Mouse (Mus musculus) heart, embryonic 12.5 days (tissue): ENCODE data around the gene Syn3. TPM values are rescaled to one million over a fixed set of nuclear protein-coding genes. Genes with fewer than 3 reads are reported as not detected.

Source experiments
- ATAC-seq: fragments of 200-750 bp; cut with Nextera tagmentation; 2 replicates; pipeline ENCODE4 v1.8.0; 2017; ENCODE audit warnings: moderate TSS enrichment, moderate library complexity; ENCODE audit not compliant: insufficient number of reproducible peaks, low FRiP score
- H3K27ac ChIP-seq: fragments of 300-500 bp; sonication (generic); 2 replicates; pipeline ENCODE4 v1.5.1; 2016; ENCODE audit warnings: mild to moderate bottlenecking, moderate library complexity; ENCODE audit not compliant: poor library complexity, severe bottlenecking
- H3K27me3 ChIP-seq: fragments of 300-500 bp; sonication (generic); replicated peaks from 2 replicates; pipeline ENCODE4 v1.6.1; 2016; ENCODE audit warnings: mild to moderate bottlenecking, moderate library complexity
- H3K36me3 ChIP-seq: fragments of 300-500 bp; sonication (generic); 2 replicates; pipeline ENCODE4 v1.6.1; 2016; ENCODE audit warnings: mild to moderate bottlenecking, moderate library complexity
- H3K4me1 ChIP-seq: fragments of 300-500 bp; sonication (generic); replicated peaks from 2 replicates; pipeline ENCODE4 v1.6.1; 2016; ENCODE audit warnings: mild to moderate bottlenecking
- H3K4me2 ChIP-seq: fragments of 300-500 bp; sonication (generic); 2 replicates; pipeline ENCODE4 v1.6.1; 2016; ENCODE audit warnings: mild to moderate bottlenecking, moderate library complexity
- H3K4me3 ChIP-seq: fragments of 300-500 bp; sonication (generic); 2 replicates; pipeline ENCODE4 v1.5.1; 2016; ENCODE audit warnings: mild to moderate bottlenecking
- H3K9ac ChIP-seq: fragments of 300-500 bp; sonication (generic); 2 replicates; pipeline ENCODE4 v1.6.1; 2016; ENCODE audit warnings: mild to moderate bottlenecking, moderate library complexity
- H3K9me3 ChIP-seq: fragments of 300-500 bp; sonication (generic); replicated peaks from 2 replicates; pipeline ENCODE4 v1.6.1; 2016; ENCODE audit warnings: mild to moderate bottlenecking, moderate library complexity
- WGBS: fragments of 180-500 bp; shearing (Covaris S2); methylation state at CpG from one replicate; pipeline ENCODE4 v1.1.7; 2016; 5-methylcytosine and 5-hydroxymethylcytosine counted together
- polyA plus RNA-seq: library from polyadenylated mRNA; unstranded; fragments of >200 nt; fragmentation: Nextera tagmentation; extraction: Ambion mirVana; gene quantifications from 2 replicates; pipeline ENCODE4 v1.2.1, GENCODE M21; 2016

Syn3 gene
- polyA plus RNA-seq, 1 experiment from 2014 or later, result 1.5 TPM

- no peak for ATAC-seq
- peaks cover 32% of the 10 kb centered on the region for H3K4me1 ChIP-seq
- no peaks in the 10 kb centered on the region for H3K9me3 ChIP-seq
- WGBS, result 91% methylated on average over 5 of the region's 5 CpGs
- H3K27me3 ChIP-seq, result no peaks in the 10 kb centered on the region
- no peak overlapping the region for H3K27ac ChIP-seq
- no peak overlapping the region for H3K9ac ChIP-seq
- 0 out of 2 replicates have a peak, but pooled peaks cover 8% of the 10 kb centered on the region for H3K36me3 ChIP-seq
- no peak overlapping the region for H3K4me2 ChIP-seq
- H3K4me3 ChIP-seq, result no peak overlapping the region
Observed at GRCm38 (mm10) chr10:86320204-86320603, 178.5 kb downstream of the Syn3 start.

- no peak overlapping the region for H3K4me3 ChIP-seq
- H3K4me1 ChIP-seq, result peaks cover 35% of the 10 kb centered on the region
- WGBS, result 48% methylated on average over 3 of the region's 3 CpGs
- H3K27ac ChIP-seq, result no peak overlapping the region; the same call in 1 of the 2 replicates
- H3K27me3 ChIP-seq, result no peaks in the 10 kb centered on the region
- H3K9me3 ChIP-seq, result no peaks in the 10 kb centered on the region
- no peak overlapping the region for H3K9ac ChIP-seq
- ATAC-seq, result no peak
- H3K4me2 ChIP-seq, result no peak overlapping the region
- 0 out of 2 replicates have a peak, but pooled peaks cover 8% of the 10 kb centered on the region for H3K36me3 ChIP-seq
Observed at GRCm38 (mm10) chr10:86319526-86319925, 179.2 kb downstream of the Syn3 start.

- H3K36me3 ChIP-seq, result 0 out of 2 replicates have a peak, but pooled peaks cover 8% of the 10 kb centered on the region
- peaks cover 41% of the 10 kb centered on the region for H3K4me1 ChIP-seq
- WGBS, result 82% methylated on average over 5 of the region's 5 CpGs
- H3K4me3 ChIP-seq, result no peak overlapping the region
- H3K4me2 ChIP-seq, result no peak overlapping the region
- H3K9me3 ChIP-seq, result no peaks in the 10 kb centered on the region
- H3K9ac ChIP-seq, result no peak overlapping the region
- no peaks in the 10 kb centered on the region for H3K27me3 ChIP-seq
- H3K27ac ChIP-seq, result no peak overlapping the region
- no peak for ATAC-seq
Observed at GRCm38 (mm10) chr10:86318552-86319140, 180.1 kb downstream of the Syn3 start.

- Histone ChIP-seq H3K36me3 (0 out of 2 replicates have a peak, but pooled peaks cover 8% of the 10 kb centered on the region), H3K27ac (no peak overlapping the region), H3K4me2 (no peak overlapping the region), H3K4me1 (peaks cover 46% of the 10 kb centered on the region), H3K9me3 (no peaks in the 10 kb centered on the region), H3K9ac (no peak overlapping the region), H3K27me3 (no peaks in the 10 kb centered on the region), H3K4me3 (no peak overlapping the region)
- no peak for ATAC-seq
- WGBS, result 68% methylated on average over 7 of the region's 7 CpGs
Observed at GRCm38 (mm10) chr10:86317633-86318032, 181.1 kb downstream of the Syn3 start.

- no peaks in the 10 kb centered on the region for H3K27me3 ChIP-seq
- H3K4me3 ChIP-seq, result no peak overlapping the region
- H3K4me2 ChIP-seq, result no peak overlapping the region
- no peak overlapping the region for H3K9ac ChIP-seq
- ATAC-seq, result no peak
- H3K36me3 ChIP-seq, result 0 out of 2 replicates have a peak, but pooled peaks cover 8% of the 10 kb centered on the region
- no peaks in the 10 kb centered on the region for H3K9me3 ChIP-seq
- H3K27ac ChIP-seq, result no peak overlapping the region
- peaks cover 47% of the 10 kb centered on the region for H3K4me1 ChIP-seq
- WGBS, result 37% methylated on average over 3 of the region's 3 CpGs
Observed at GRCm38 (mm10) chr10:86315513-86315912, 183.2 kb downstream of the Syn3 start.

GRCm38 (mm10) chr10:86313448-86313847, 185.2 kb downstream of the Syn3 start:
- H3K27ac ChIP-seq, result peak overlapping the region; percentile 47; the same call in 1 of the 2 replicates

GRCm38 (mm10) chr10:86312976-86313375, 185.7 kb downstream of the Syn3 start:
- 81% methylated on average over 3 of the region's 3 CpGs for WGBS
- Histone ChIP-seq H3K4me2 (no peak overlapping the region), H3K27ac (peak overlapping the region; percentile 47; the same call in 1 of the 2 replicates), H3K9ac (no peak overlapping the region), H3K27me3 (no peaks in the 10 kb centered on the region), H3K4me1 (peaks cover 50% of the 10 kb centered on the region), H3K36me3 (peaks cover 17% of the 10 kb centered on the region), H3K4me3 (no peak overlapping the region), H3K9me3 (no peaks in the 10 kb centered on the region)
- no peak for ATAC-seq

More at GRCm38 (mm10) chr10:86313448-86313847, 185.2 kb downstream of the Syn3 start:
- Histone ChIP-seq H3K36me3 (peaks cover 14% of the 10 kb centered on the region), H3K9ac (no peak overlapping the region), H3K4me1 (peaks cover 53% of the 10 kb centered on the region), H3K9me3 (no peaks in the 10 kb centered on the region), H3K4me2 (no peak overlapping the region), H3K4me3 (no peak overlapping the region), H3K27me3 (no peaks in the 10 kb centered on the region)
- WGBS, result 45% methylated on average over 1 of the region's 1 CpGs
- ATAC-seq, result peak; percentile 53; the same call in 1 of the 2 replicates

- no peak overlapping the region for H3K27ac ChIP-seq
- no peaks in the 10 kb centered on the region for H3K9me3 ChIP-seq
- peaks cover 25% of the 10 kb centered on the region for H3K36me3 ChIP-seq
- WGBS, result 42% methylated on average over 6 of the region's 6 CpGs
- H3K4me2 ChIP-seq, result no peak overlapping the region
- peaks cover 37% of the 10 kb centered on the region for H3K4me1 ChIP-seq
- H3K4me3 ChIP-seq, result no peak overlapping the region
- H3K9ac ChIP-seq, result no peak overlapping the region
- no peak for ATAC-seq
- H3K27me3 ChIP-seq, result no peaks in the 10 kb centered on the region
Observed at GRCm38 (mm10) chr10:86310527-86310926, 188.2 kb downstream of the Syn3 start.

- Histone ChIP-seq H3K9me3 (no peaks in the 10 kb centered on the region), H3K4me3 (no peak overlapping the region), H3K27me3 (no peaks in the 10 kb centered on the region), H3K4me2 (no peak overlapping the region), H3K9ac (no peak overlapping the region), H3K27ac (no peak overlapping the region), H3K36me3 (peaks cover 28% of the 10 kb centered on the region), H3K4me1 (peaks cover 31% of the 10 kb centered on the region)
- WGBS, result 77% methylated on average over 4 of the region's 4 CpGs
- no peak for ATAC-seq
Observed at GRCm38 (mm10) chr10:86307235-86307634, 191.5 kb downstream of the Syn3 start.

GRCm38 (mm10) chr10:86304583-86304982, 194.1 kb downstream of the Syn3 start:
- no peaks in the 10 kb centered on the region for H3K9me3 ChIP-seq
- no peak for ATAC-seq
- WGBS, result 22% methylated on average over 2 of the region's 2 CpGs
- peaks cover 31% of the 10 kb centered on the region for H3K4me1 ChIP-seq
- peaks cover 28% of the 10 kb centered on the region for H3K36me3 ChIP-seq
- no peak overlapping the region for H3K9ac ChIP-seq
- no peak overlapping the region for H3K27ac ChIP-seq
- H3K27me3 ChIP-seq, result no peaks in the 10 kb centered on the region
- H3K4me2 ChIP-seq, result no peak overlapping the region
- H3K4me3 ChIP-seq, result no peak overlapping the region

GRCm38 (mm10) chr10:86303495-86303876, 195.2 kb downstream of the Syn3 start:
- H3K9me3 ChIP-seq, result no peaks in the 10 kb centered on the region
- 52% methylated on average over 2 of the region's 2 CpGs for WGBS
- H3K36me3 ChIP-seq, result peaks cover 22% of the 10 kb centered on the region
- peak overlapping the region; percentile 83; the same call in 1 of the 2 replicates for H3K4me3 ChIP-seq
- H3K27ac ChIP-seq, result peak overlapping the region; percentile 46; the same call in 1 of the 2 replicates
- H3K4me1 ChIP-seq, result peaks cover 31% of the 10 kb centered on the region
- H3K27me3 ChIP-seq, result no peaks in the 10 kb centered on the region
- peak overlapping the region; percentile 95 for H3K4me2 ChIP-seq
- H3K9ac ChIP-seq, result peak overlapping the region; percentile 63
- ATAC-seq, result no peak
